Mouse (Mus musculus): Measurements from ENCODE around the gene Alkbh4. TPM values are rescaled to one million over a fixed set of nuclear protein-coding genes. Genes with fewer than 3 reads are reported as not detected.
A peak's percentile ranks its signal among the peaks of the same experiment; 100 is the strongest.

Alkbh4 gene
- polyA plus RNA-seq, 1 experiment from 2014 or later: 8.8 TPM

DNA sequence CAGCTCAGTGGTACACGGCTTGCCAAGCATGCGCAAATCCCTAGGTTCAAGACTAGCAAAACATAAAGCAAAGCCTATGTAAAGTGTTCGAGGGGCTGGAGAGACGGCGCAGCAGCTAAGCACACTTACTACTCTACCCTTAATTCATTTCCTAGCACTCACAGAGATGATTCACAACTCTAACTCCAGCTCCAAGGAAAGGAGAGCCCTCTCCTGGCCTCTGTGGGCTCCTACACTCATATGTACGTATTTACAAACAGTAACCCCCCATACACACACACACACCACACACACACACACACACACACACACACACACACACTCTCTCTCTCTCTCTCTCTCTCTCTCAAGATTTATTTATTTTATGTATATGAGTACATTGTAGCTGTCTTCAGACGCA lies 47.8 kb downstream of the Alkbh4 start:
- peak; percentile 32; the same call in 1 of the 2 replicates for TF ChIP-seq CTCF (IDR thresholded peaks at IDR 0.05; ENCODE audit: low read depth)
- no peak for TF ChIP-seq EP300 (IDR thresholded peaks at IDR 0.05; ENCODE audit: low read depth)
- ATAC-seq (no peak), DNase-seq (no peak)
- no peaks in the 10 kb centered on the region for H3K4me1 ChIP-seq (ENCODE audit: insufficient read depth)
- no peak overlapping the region for H3K27ac ChIP-seq (ENCODE audit: low read depth)
- no peak overlapping the region for H3K4me3 ChIP-seq (ENCODE audit: low read depth, low read length)
- WGBS (ENCODE audit: insufficient replicate concordance): 83% methylated on average over 7 of the region's 7 CpGs
- H3K27me3 ChIP-seq (ENCODE audit: insufficient read depth, low read length): no peaks in the 10 kb centered on the region
- H3K9me3 ChIP-seq (ENCODE audit: low read length): no peaks in the 10 kb centered on the region
- H3K36me3 ChIP-seq (replicated peaks; ENCODE audit: insufficient read depth, low read length): peaks cover 58% of the 10 kb centered on the region
- no peak overlapping the region for H3K9ac ChIP-seq (replicated peaks)
- no peak overlapping the region for H3K4me2 ChIP-seq (ENCODE audit: low read depth, low read length)

DNA sequence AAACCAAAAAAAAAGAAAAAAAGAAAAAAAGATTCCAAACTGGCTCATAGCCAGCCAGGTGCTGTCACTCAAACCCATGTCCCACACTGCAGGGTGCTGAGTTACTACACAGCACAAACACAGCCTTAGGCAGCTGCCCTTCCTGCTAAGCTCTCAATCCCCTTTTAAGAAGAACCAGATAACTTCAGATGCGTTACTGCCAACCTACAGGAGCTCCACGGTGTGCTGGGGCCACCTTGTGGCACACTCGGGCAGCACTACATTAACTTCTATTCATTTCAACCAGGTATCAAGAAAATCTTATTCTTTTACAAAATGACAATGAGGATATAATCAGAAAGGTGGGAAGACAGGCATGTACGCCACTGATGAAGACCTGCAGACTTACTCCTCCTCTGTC lies 50.8 kb downstream of the Alkbh4 start:
- Histone ChIP-seq H3K4me3 (ENCODE audit: low read depth, low read length) (no peak overlapping the region), H3K4me2 (ENCODE audit: low read depth, low read length) (no peak overlapping the region), H3K4me1 (ENCODE audit: insufficient read depth) (no peaks in the 10 kb centered on the region), H3K27me3 (ENCODE audit: insufficient read depth, low read length) (no peaks in the 10 kb centered on the region), H3K9me3 (ENCODE audit: low read length) (no peaks in the 10 kb centered on the region), H3K36me3 (replicated peaks; ENCODE audit: insufficient read depth, low read length) (peaks cover 63% of the 10 kb centered on the region), H3K27ac (ENCODE audit: low read depth) (no peak overlapping the region), H3K9ac (replicated peaks) (no peak overlapping the region)
- TF ChIP-seq CTCF (IDR thresholded peaks at IDR 0.05; ENCODE audit: low read depth) (peak; percentile 85), EP300 (IDR thresholded peaks at IDR 0.05; ENCODE audit: low read depth) (no peak)
- ATAC-seq (no peak), DNase-seq (peak; percentile 59)
- 33% methylated on average over 4 of the region's 4 CpGs for WGBS (ENCODE audit: insufficient replicate concordance)

Small RNA genes within 50 kb of the gene (microRNA-seq; reads per million reads assigned to microRNA genes)
- not detected for gene Mir7035

Other genes starting within 250 kb of the Alkbh4 start
- 4.5 and 9.1 TPM in 2 replicates for gene Hspb1, start 248.2 kb upstream of the Alkbh4 start, polyA plus RNA-seq (2015; fragmentation: Nextera tagmentation; extraction: Ambion mirVana)
- 56.7 and 66.8 TPM in 2 replicates for gene Ywhag, start 201.5 kb upstream of the Alkbh4 start, polyA plus RNA-seq (2015; fragmentation: Nextera tagmentation; extraction: Ambion mirVana)
- 1.7 and 1.9 TPM in 2 replicates for gene Ssc4d, start 161.6 kb upstream of the Alkbh4 start, polyA plus RNA-seq (2015; fragmentation: Nextera tagmentation; extraction: Ambion mirVana)
- not detected in 2 replicates for gene Zp3, start 156.0 kb upstream of the Alkbh4 start, polyA plus RNA-seq (2015; fragmentation: Nextera tagmentation; extraction: Ambion mirVana)
- gene Dtx2, start 141.3 kb upstream of the Alkbh4 start, polyA plus RNA-seq (2015; fragmentation: Nextera tagmentation; extraction: Ambion mirVana): 4.8 and 4.9 TPM in 2 replicates
- 4.0 and 4.7 TPM in 2 replicates for gene Upk3b, start 97.7 kb upstream of the Alkbh4 start, polyA plus RNA-seq (2015; fragmentation: Nextera tagmentation; extraction: Ambion mirVana)
- gene Upk3bl, start 81.7 kb upstream of the Alkbh4 start, polyA plus RNA-seq (2015; fragmentation: Nextera tagmentation; extraction: Ambion mirVana): not detected in 2 replicates
- 2.1 TPM in 2 replicates for gene Rasa4, start 52.2 kb upstream of the Alkbh4 start, polyA plus RNA-seq (2015; fragmentation: Nextera tagmentation; extraction: Ambion mirVana)
- gene Polr2j, start 19.5 kb upstream of the Alkbh4 start, polyA plus RNA-seq (2015; fragmentation: Nextera tagmentation; extraction: Ambion mirVana): 99.8 and 112 TPM in 2 replicates
- 13.7 and 16.5 TPM in 2 replicates for gene Lrwd1, start 72 bp upstream of the Alkbh4 start, polyA plus RNA-seq (2015; fragmentation: Nextera tagmentation; extraction: Ambion mirVana)
- gene Orai2, start 34.6 kb downstream of the Alkbh4 start, polyA plus RNA-seq (2015; fragmentation: Nextera tagmentation; extraction: Ambion mirVana): 4.4 and 4.5 TPM in 2 replicates
- 19.6 and 19.9 TPM in 2 replicates for gene Prkrip1, start 62.8 kb downstream of the Alkbh4 start, polyA plus RNA-seq (2015; fragmentation: Nextera tagmentation; extraction: Ambion mirVana)
- 1.3 and 1.7 TPM in 2 replicates for gene Sh2b2, start 110.4 kb downstream of the Alkbh4 start, polyA plus RNA-seq (2015; fragmentation: Nextera tagmentation; extraction: Ambion mirVana)